ENCODE assay signal across 8 mouse cellular contexts in the genomic region with DNA sequence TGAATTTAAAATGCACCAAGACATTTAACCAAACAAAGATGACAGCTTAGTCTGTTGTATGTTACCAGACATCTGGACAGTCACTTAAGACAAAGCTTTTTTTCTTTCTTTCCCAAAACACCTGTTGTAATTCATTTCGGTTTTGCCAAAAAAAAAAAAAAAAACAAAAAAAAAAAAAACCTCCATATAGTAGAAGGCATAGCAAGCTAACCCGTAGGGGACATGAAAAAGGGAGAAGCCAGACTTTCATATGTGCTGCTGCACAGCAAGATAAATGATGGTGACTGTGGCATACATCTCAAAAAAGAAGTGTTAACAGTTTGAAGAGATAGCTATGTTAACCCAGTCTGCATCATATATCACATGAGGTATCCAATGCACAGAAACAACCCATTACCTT. TPM values are rescaled to one million over a fixed set of nuclear protein-coding genes. Genes with fewer than 3 reads are reported as not detected.
DNase-seq lines count a peak whose midpoint lies in the region; ATAC-seq and TF ChIP-seq lines count a peak whose summit lies in the region.

No protein-coding gene starts in this region.

- no peaks in the 10 kb centered on the region for H3K9me3 ChIP-seq in limb, embryonic 12.5 days
- H3K9me3 ChIP-seq in neural tube, embryonic 13.5 days: no peaks in the 10 kb centered on the region

- peaks cover 5% of the 10 kb centered on the region; the same call in 1 of the 2 replicates for H3K79me2 ChIP-seq in liver, adult 2 months (ENCODE audit: control insufficient read depth, insufficient read depth, low read length)

- ATAC-seq in limb, embryonic 12.5 days (ENCODE audit: insufficient number of reproducible peaks, insufficient read depth, low FRiP score, low TSS enrichment, low read depth): no peak
- ATAC-seq in neural tube, embryonic 13.5 days (ENCODE audit: low read depth): no peak

- peaks cover 3% of the 10 kb centered on the region for H3K4me1 ChIP-seq in liver, adult 2 months (ENCODE audit: control insufficient read depth, insufficient read depth, low read length)
- no peaks in the 10 kb centered on the region; the same call in 1 of the 2 replicates for H3K4me1 ChIP-seq in embryonic fibroblast, embryonic 13.5 days (ENCODE audit: control insufficient read depth, insufficient read depth, low read length)
- no peaks in the 10 kb centered on the region for H3K4me1 ChIP-seq in limb, embryonic 12.5 days (replicated peaks)
- peaks cover 15% of the 10 kb centered on the region; the same call in 1 of the 2 replicates for H3K4me1 ChIP-seq in neural tube, embryonic 13.5 days (replicated peaks)

- no peaks in the 10 kb centered on the region for H3K36me3 ChIP-seq in liver, adult 2 months (ENCODE audit: control insufficient read depth, insufficient read depth, low read length)
- no peaks in the 10 kb centered on the region for H3K36me3 ChIP-seq in limb, embryonic 12.5 days
- no peaks in the 10 kb centered on the region for H3K36me3 ChIP-seq in neural tube, embryonic 13.5 days

- H3K4me2 ChIP-seq in limb, embryonic 12.5 days: peak overlapping the region; percentile 94
- peak overlapping the region; percentile 96 for H3K4me2 ChIP-seq in neural tube, embryonic 13.5 days

- no peak for TF ChIP-seq POLR2A in liver, adult 2 months (IDR thresholded peaks at IDR 0.05; ENCODE audit: extremely low read depth, insufficient read depth, low read length)
- no peak for TF ChIP-seq POLR2A in embryonic fibroblast, embryonic 13.5 days (IDR thresholded peaks at IDR 0.05; ENCODE audit: low read depth, low read length)

- H3K4me3 ChIP-seq in liver, adult 2 months (ENCODE audit: insufficient read depth, low read depth, low read length): 0 out of 2 replicates have a peak overlapping the region, but pooled peaks have one; percentile 8
- H3K4me3 ChIP-seq in embryonic fibroblast, embryonic 13.5 days (ENCODE audit: insufficient read depth, low read length): peak overlapping the region; percentile 95
- H3K4me3 ChIP-seq in limb, embryonic 12.5 days (replicated peaks): peak overlapping the region; percentile 57
- H3K4me3 ChIP-seq in neural tube, embryonic 13.5 days: peak overlapping the region; percentile 53

- H3K27ac ChIP-seq in liver, adult 2 months (replicated peaks; ENCODE audit: insufficient read depth, low read depth, low read length): no peak overlapping the region
- H3K27ac ChIP-seq in embryonic fibroblast, embryonic 13.5 days (ENCODE audit: insufficient read depth, low read length): 0 out of 2 replicates have a peak overlapping the region, but pooled peaks have one; percentile 54
- H3K27ac ChIP-seq in limb, embryonic 12.5 days: no peak overlapping the region
- no peak overlapping the region for H3K27ac ChIP-seq in neural tube, embryonic 13.5 days (replicated peaks)

- H3K27me3 ChIP-seq in liver, adult 2 months (ENCODE audit: control insufficient read depth, insufficient read depth, low read length): no peaks in the 10 kb centered on the region
- peaks cover 16% of the 10 kb centered on the region; the same call in 1 of the 2 replicates for H3K27me3 ChIP-seq in limb, embryonic 12.5 days
- 0 out of 2 replicates have a peak, but pooled peaks cover 3% of the 10 kb centered on the region for H3K27me3 ChIP-seq in neural tube, embryonic 13.5 days

- no peak for TF ChIP-seq CTCF in liver, adult 2 months (IDR thresholded peaks at IDR 0.05; ENCODE audit: low read depth, low read length)
- no peak for TF ChIP-seq CTCF in embryonic fibroblast, embryonic 13.5 days (IDR thresholded peaks at IDR 0.05; ENCODE audit: borderline replicate concordance, insufficient read depth, low read length)

- 57% methylated on average over 2 of the region's 2 CpGs for WGBS in liver, adult 2 months
- WGBS in limb, embryonic 12.5 days: 54% methylated on average over 2 of the region's 2 CpGs
- WGBS in neural tube, embryonic 13.5 days: 63% methylated on average over 2 of the region's 2 CpGs

- intact Hi-C loops in left cerebral cortex, postnatal 14 days (cut with DNase I): no loop called here

- no peak overlapping the region for H3K9ac ChIP-seq in liver, adult 2 months (ENCODE audit: low read depth, low read length)
- H3K9ac ChIP-seq in limb, embryonic 12.5 days (replicated peaks): peak overlapping the region; percentile 54
- H3K9ac ChIP-seq in neural tube, embryonic 13.5 days: peak overlapping the region; percentile 70; the same call in 1 of the 2 replicates

- DNase-seq in liver, adult 2 months (ENCODE audit: extremely low read depth, low read depth, low spot score): no peak
- no peak for DNase-seq in liver
- DNase-seq in thymus, postnatal 10 days (ENCODE audit: low spot score in 2 of 2): no peak
- no peak for DNase-seq in adrenal gland, postnatal 14 days
- no peak for DNase-seq in left cerebral cortex, postnatal 14 days (ENCODE audit: low spot score in 2 of 2)

RNA-seq across cellular contexts. Expression of gene Gbp7, which starts 0.5 kb away (rescaled TPM):
- total RNA-seq in liver, adult 2 months (2014; rRNA removed): 11.6 and 18.3 TPM in 2 replicates
- polyA plus RNA-seq in liver, adult 2 months (2012; rRNA removed): 2.3 and 2.7 TPM in 2 replicates
- polyA plus RNA-seq in embryonic fibroblast, embryonic 13.5 days (2011; ENCODE audit: insufficient read length, low read depth, missing spikeins): 3.3 and 6.4 TPM in 2 replicates
- polyA plus RNA-seq in limb, embryonic 12.5 days (2016; fragmentation: Nextera tagmentation; extraction: Ambion mirVana): 1.5 and 2.0 TPM in 2 replicates
- 1.8 and 2.6 TPM in 2 replicates for polyA plus RNA-seq in neural tube, embryonic 13.5 days (2015; fragmentation: Nextera tagmentation; extraction: Ambion mirVana)
- 9.4 and 12.2 TPM in 2 replicates for total RNA-seq in adrenal gland, postnatal 14 days (2021)
- total RNA-seq in left cerebral cortex, postnatal 14 days (2021): 1 to 10 TPM; 3.5 to 3.8 TPM

RNA-seq across cellular contexts. Expression of gene Gbp3, which starts 30.2 kb away (rescaled TPM):
- 13.0 and 29.4 TPM in 2 replicates for total RNA-seq in liver, adult 2 months (2014; rRNA removed)
- polyA plus RNA-seq in liver, adult 2 months (2012; rRNA removed): 10.9 and 15.1 TPM in 2 replicates
- polyA plus RNA-seq in embryonic fibroblast, embryonic 13.5 days (2011; ENCODE audit: insufficient read length, low read depth, missing spikeins): 4.8 and 7.6 TPM in 2 replicates
- 0.65 and 0.69 TPM in 2 replicates for polyA plus RNA-seq in limb, embryonic 12.5 days (2016; fragmentation: Nextera tagmentation; extraction: Ambion mirVana)
- polyA plus RNA-seq in neural tube, embryonic 13.5 days (2015; fragmentation: Nextera tagmentation; extraction: Ambion mirVana): 0.47 and 1.5 TPM in 2 replicates
- 8.1 and 14.5 TPM in 2 replicates for total RNA-seq in adrenal gland, postnatal 14 days (2021)
- total RNA-seq in left cerebral cortex, postnatal 14 days (2021): 1 to 10 TPM; 5.6 to 6.3 TPM

RNA-seq across cellular contexts. Expression of gene Gbp5, which starts 35.8 kb away (rescaled TPM):
- total RNA-seq in liver, adult 2 months (2014; rRNA removed): 2.1 and 2.7 TPM in 2 replicates
- polyA plus RNA-seq in liver, adult 2 months (2012; rRNA removed): 0.31 and 0.53 TPM in 2 replicates
- 0.67 TPM in 1 of 2 replicates, not detected in the other for polyA plus RNA-seq in embryonic fibroblast, embryonic 13.5 days (2011; ENCODE audit: insufficient read length, low read depth, missing spikeins)
- not detected in 2 replicates for polyA plus RNA-seq in limb, embryonic 12.5 days (2016; fragmentation: Nextera tagmentation; extraction: Ambion mirVana)
- polyA plus RNA-seq in neural tube, embryonic 13.5 days (2015; fragmentation: Nextera tagmentation; extraction: Ambion mirVana): 0.07 and 0.14 TPM in 2 replicates
- total RNA-seq in adrenal gland, postnatal 14 days (2021): 2.6 and 5.7 TPM in 2 replicates
- 1 to 10 TPM; 2.0 to 2.2 TPM for total RNA-seq in left cerebral cortex, postnatal 14 days (2021)

Comparison
In these comparisons a context has a peak if more than half of its experiments do, and no peak if none do; other contexts are left out.
1. H3K4me3 ChIP-seq: peak in every context shown above with its lines; median percentile 95 in embryonic fibroblast, embryonic 13.5 days; 57 in limb, embryonic 12.5 days; 53 in neural tube, embryonic 13.5 days; 8 in liver, adult 2 months.